Mouse (Mus musculus): ENCODE measurements around the gene Stac2. TPM values are rescaled to one million over a fixed set of nuclear protein-coding genes. Genes with fewer than 3 reads are reported as not detected.

Gene Stac2
- polyA plus RNA-seq, 1 experiment from 2014 or later = 0.86 TPM

GRCm38 (mm10) chr11:98022253-98022554 is 31.1 kb downstream of the Stac2 start:
- no peak; the same call in 1 of the 2 replicates for ATAC-seq (replicated peaks; ENCODE audit: low FRiP score)

GRCm38 (mm10) chr11:98021565-98022252 is 31.6 kb downstream of the Stac2 start:
- no peaks in the 10 kb centered on the region for H3K9me3 ChIP-seq (ENCODE audit: control insufficient read depth, low read length)
- H3K4me3 ChIP-seq (ENCODE audit: low read depth, low read length) = peak overlapping the region; percentile 77
- no peaks in the 10 kb centered on the region for H3K36me3 ChIP-seq (ENCODE audit: control insufficient read depth, insufficient read depth, low read length)
- no peak overlapping the region; the same call in 1 of the 2 replicates for H3K27ac ChIP-seq (ENCODE audit: low read depth, low read length)
- H3K9ac ChIP-seq (ENCODE audit: low read length) = peak overlapping the region; percentile 85
- WGBS = 4% methylated on average over 33 of the region's 34 CpGs
- 0 out of 2 replicates have a peak, but pooled peaks have one; percentile 1 for ATAC-seq (replicated peaks; ENCODE audit: low FRiP score)
- H3K27me3 ChIP-seq (ENCODE audit: control insufficient read depth, insufficient read depth, low read length) = no peaks in the 10 kb centered on the region
- H3K4me2 ChIP-seq (ENCODE audit: low read depth, low read length, severe bottlenecking) = peak overlapping the region; percentile 94
- peak; percentile 76 for DNase-seq (ENCODE audit: low spot score)
- H3K4me1 ChIP-seq (replicated peaks; ENCODE audit: control insufficient read depth, insufficient read depth, low read length) = peaks cover 20% of the 10 kb centered on the region

More at GRCm38 (mm10) chr11:98022253-98022554, 31.1 kb downstream of the Stac2 start:
- peak overlapping the region; percentile 77 for H3K4me3 ChIP-seq (ENCODE audit: low read depth, low read length)
- H3K9me3 ChIP-seq (ENCODE audit: control insufficient read depth, low read length) = no peaks in the 10 kb centered on the region
- no peak for DNase-seq (ENCODE audit: low spot score)
- H3K4me1 ChIP-seq (replicated peaks; ENCODE audit: control insufficient read depth, insufficient read depth, low read length) = peaks cover 20% of the 10 kb centered on the region
- peak overlapping the region; percentile 85 for H3K9ac ChIP-seq (ENCODE audit: low read length)
- WGBS = under 1% methylated on average over 22 of the region's 23 CpGs
- H3K4me2 ChIP-seq (ENCODE audit: low read depth, low read length, severe bottlenecking) = peak overlapping the region; percentile 94
- no peaks in the 10 kb centered on the region for H3K36me3 ChIP-seq (ENCODE audit: control insufficient read depth, insufficient read depth, low read length)
- no peaks in the 10 kb centered on the region for H3K27me3 ChIP-seq (ENCODE audit: control insufficient read depth, insufficient read depth, low read length)
- H3K27ac ChIP-seq (ENCODE audit: low read depth, low read length) = peak overlapping the region; percentile 80

- 60% methylated on average over 2 of the region's 2 CpGs for WGBS
Observed at GRCm38 (mm10) chr11:98021118-98021517, 32.1 kb downstream of the Stac2 start.

GRCm38 (mm10) chr11:98020710-98021109 is 32.6 kb downstream of the Stac2 start:
- no peak overlapping the region for H3K4me3 ChIP-seq (ENCODE audit: low read depth, low read length)
- WGBS = 70% methylated on average over 1 of the region's 1 CpGs
- peaks cover 20% of the 10 kb centered on the region for H3K4me1 ChIP-seq (replicated peaks; ENCODE audit: control insufficient read depth, insufficient read depth, low read length)

More at GRCm38 (mm10) chr11:98021118-98021517, 32.1 kb downstream of the Stac2 start:
- no peak for ATAC-seq (replicated peaks; ENCODE audit: low FRiP score)
- Histone ChIP-seq H3K4me3 (ENCODE audit: low read depth, low read length) (peak overlapping the region; percentile 77), H3K9me3 (ENCODE audit: control insufficient read depth, low read length) (no peaks in the 10 kb centered on the region), H3K4me2 (ENCODE audit: low read depth, low read length, severe bottlenecking) (peak overlapping the region; percentile 94), H3K9ac (ENCODE audit: low read length) (no peak overlapping the region; the same call in 1 of the 2 replicates), H3K27ac (ENCODE audit: low read depth, low read length) (no peak overlapping the region), H3K36me3 (ENCODE audit: control insufficient read depth, insufficient read depth, low read length) (no peaks in the 10 kb centered on the region), H3K4me1 (replicated peaks; ENCODE audit: control insufficient read depth, insufficient read depth, low read length) (peaks cover 20% of the 10 kb centered on the region), H3K27me3 (ENCODE audit: control insufficient read depth, insufficient read depth, low read length) (no peaks in the 10 kb centered on the region)
- DNase-seq (ENCODE audit: low spot score) = no peak

GRCm38 (mm10) chr11:98019883-98020610 is 33.2 kb downstream of the Stac2 start:
- 29% methylated on average over 8 of the region's 8 CpGs for WGBS
- Histone ChIP-seq H3K4me2 (ENCODE audit: low read depth, low read length, severe bottlenecking) (peak overlapping the region; percentile 26; the same call in 1 of the 2 replicates), H3K27me3 (ENCODE audit: control insufficient read depth, insufficient read depth, low read length) (no peaks in the 10 kb centered on the region), H3K9ac (ENCODE audit: low read length) (0 out of 2 replicates have a peak overlapping the region, but pooled peaks have one; percentile 35), H3K36me3 (ENCODE audit: control insufficient read depth, insufficient read depth, low read length) (no peaks in the 10 kb centered on the region), H3K27ac (ENCODE audit: low read depth, low read length) (peak overlapping the region; percentile 61), H3K4me1 (replicated peaks; ENCODE audit: control insufficient read depth, insufficient read depth, low read length) (peaks cover 20% of the 10 kb centered on the region), H3K4me3 (ENCODE audit: low read depth, low read length) (no peak overlapping the region), H3K9me3 (ENCODE audit: control insufficient read depth, low read length) (no peaks in the 10 kb centered on the region)
- ATAC-seq (replicated peaks; ENCODE audit: low FRiP score) (peak; percentile 34; the same call in 1 of the 2 replicates), DNase-seq (ENCODE audit: low spot score) (peak; percentile 62)

More at GRCm38 (mm10) chr11:98020710-98021109, 32.6 kb downstream of the Stac2 start:
- H3K27ac ChIP-seq (ENCODE audit: low read depth, low read length) = no peak overlapping the region
- H3K9me3 ChIP-seq (ENCODE audit: control insufficient read depth, low read length) = no peaks in the 10 kb centered on the region
- ATAC-seq (replicated peaks; ENCODE audit: low FRiP score) = no peak
- H3K27me3 ChIP-seq (ENCODE audit: control insufficient read depth, insufficient read depth, low read length) = no peaks in the 10 kb centered on the region
- no peaks in the 10 kb centered on the region for H3K36me3 ChIP-seq (ENCODE audit: control insufficient read depth, insufficient read depth, low read length)
- peak overlapping the region; percentile 26; the same call in 1 of the 2 replicates for H3K4me2 ChIP-seq (ENCODE audit: low read depth, low read length, severe bottlenecking)
- DNase-seq (ENCODE audit: low spot score) = no peak
- no peak overlapping the region for H3K9ac ChIP-seq (ENCODE audit: low read length)

- peak; percentile 76 for DNase-seq (ENCODE audit: low spot score)
- Histone ChIP-seq H3K4me2 (ENCODE audit: low read depth, low read length, severe bottlenecking) (peak overlapping the region; percentile 9; the same call in 1 of the 2 replicates), H3K4me1 (replicated peaks; ENCODE audit: control insufficient read depth, insufficient read depth, low read length) (peaks cover 20% of the 10 kb centered on the region), H3K27me3 (ENCODE audit: control insufficient read depth, insufficient read depth, low read length) (no peaks in the 10 kb centered on the region), H3K9me3 (ENCODE audit: control insufficient read depth, low read length) (no peaks in the 10 kb centered on the region), H3K36me3 (ENCODE audit: control insufficient read depth, insufficient read depth, low read length) (no peaks in the 10 kb centered on the region), H3K4me3 (ENCODE audit: low read depth, low read length) (no peak overlapping the region), H3K27ac (ENCODE audit: low read depth, low read length) (peak overlapping the region; percentile 61), H3K9ac (ENCODE audit: low read length) (no peak overlapping the region)
- 22% methylated on average over 10 of the region's 10 CpGs for WGBS
- 0 out of 2 replicates have a peak, but pooled peaks have one; percentile 22 for ATAC-seq (replicated peaks; ENCODE audit: low FRiP score)
Observed at GRCm38 (mm10) chr11:98018858-98019641, 34.2 kb downstream of the Stac2 start.

GRCm38 (mm10) chr11:98018222-98018621 is 35.0 kb downstream of the Stac2 start:
- DNase-seq (ENCODE audit: low spot score) = no peak

GRCm38 (mm10) chr11:98016824-98017223 is 36.4 kb downstream of the Stac2 start:
- Histone ChIP-seq H3K27ac (ENCODE audit: low read depth, low read length) (no peak overlapping the region), H3K9ac (ENCODE audit: low read length) (no peak overlapping the region), H3K4me3 (ENCODE audit: low read depth, low read length) (no peak overlapping the region), H3K9me3 (ENCODE audit: control insufficient read depth, low read length) (no peaks in the 10 kb centered on the region), H3K4me1 (replicated peaks; ENCODE audit: control insufficient read depth, insufficient read depth, low read length) (peaks cover 20% of the 10 kb centered on the region), H3K27me3 (ENCODE audit: control insufficient read depth, insufficient read depth, low read length) (no peaks in the 10 kb centered on the region), H3K36me3 (ENCODE audit: control insufficient read depth, insufficient read depth, low read length) (no peaks in the 10 kb centered on the region), H3K4me2 (ENCODE audit: low read depth, low read length, severe bottlenecking) (no peak overlapping the region)
- ATAC-seq (replicated peaks; ENCODE audit: low FRiP score) = no peak
- DNase-seq (ENCODE audit: low spot score) = no peak
- 79% methylated on average over 4 of the region's 4 CpGs for WGBS

More at GRCm38 (mm10) chr11:98018222-98018621, 35.0 kb downstream of the Stac2 start:
- Histone ChIP-seq H3K4me2 (ENCODE audit: low read depth, low read length, severe bottlenecking) (no peak overlapping the region), H3K27ac (ENCODE audit: low read depth, low read length) (no peak overlapping the region), H3K27me3 (ENCODE audit: control insufficient read depth, insufficient read depth, low read length) (no peaks in the 10 kb centered on the region), H3K9me3 (ENCODE audit: control insufficient read depth, low read length) (no peaks in the 10 kb centered on the region), H3K4me1 (replicated peaks; ENCODE audit: control insufficient read depth, insufficient read depth, low read length) (peaks cover 20% of the 10 kb centered on the region), H3K9ac (ENCODE audit: low read length) (no peak overlapping the region), H3K36me3 (ENCODE audit: control insufficient read depth, insufficient read depth, low read length) (no peaks in the 10 kb centered on the region), H3K4me3 (ENCODE audit: low read depth, low read length) (no peak overlapping the region)
- WGBS = 72% methylated on average over 6 of the region's 6 CpGs
- no peak for ATAC-seq (replicated peaks; ENCODE audit: low FRiP score)
